Mouse (Mus musculus) right cerebral cortex, postnatal 25 days (tissue): Measurements from ENCODE around the gene Gab3.

Experiments used
- DNase-seq: peaks from one replicate; pipeline ENCODE4 v3.0.0; 2022

Gene Gab3

GRCm38 (mm10) chrX:75084774-75085508 lies at the start of gene Gab3:
Gene Gab3, minus strand, starts transcription at chrX:75085458.
- DNase-seq, result peak; percentile 45

GRCm38 (mm10) chrX:75130467-75131160 lies 45.4 kb upstream of the Gab3 start, which contains the start of gene Mpp1:
Gene Mpp1, minus strand, starts transcription at chrX:75131016.
- DNase-seq, result peak; percentile 62

GRCm38 (mm10) chrX:75129474-75129873 lies 44.2 kb upstream of the Gab3 start:
- DNase-seq, result no peak

GRCm38 (mm10) chrX:75128333-75128980 lies 43.2 kb upstream of the Gab3 start:
- no peak for DNase-seq

DNA sequence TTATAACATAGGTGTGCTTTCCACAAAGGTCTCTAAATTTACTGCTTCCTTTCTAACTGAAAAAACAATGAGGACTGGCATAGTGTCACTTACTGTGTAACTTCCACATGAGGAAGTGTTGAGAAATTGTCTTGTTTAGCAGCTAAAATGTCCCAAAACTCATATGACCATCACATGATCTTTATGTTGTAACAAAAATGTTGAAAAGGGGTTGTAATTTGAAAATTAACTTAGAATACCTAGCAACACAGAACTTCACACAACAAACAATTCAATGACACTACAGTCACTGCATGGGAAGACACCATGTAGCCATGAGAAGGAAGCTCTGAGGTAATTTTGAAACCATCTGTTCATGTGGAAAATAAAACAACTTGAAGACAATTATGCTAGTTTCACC lies 41.6 kb upstream of the Gab3 start:
- no peak for DNase-seq

- no peak for DNase-seq
Measured at GRCm38 (mm10) chrX:75125606-75126005, 40.3 kb upstream of the Gab3 start.

DNA sequence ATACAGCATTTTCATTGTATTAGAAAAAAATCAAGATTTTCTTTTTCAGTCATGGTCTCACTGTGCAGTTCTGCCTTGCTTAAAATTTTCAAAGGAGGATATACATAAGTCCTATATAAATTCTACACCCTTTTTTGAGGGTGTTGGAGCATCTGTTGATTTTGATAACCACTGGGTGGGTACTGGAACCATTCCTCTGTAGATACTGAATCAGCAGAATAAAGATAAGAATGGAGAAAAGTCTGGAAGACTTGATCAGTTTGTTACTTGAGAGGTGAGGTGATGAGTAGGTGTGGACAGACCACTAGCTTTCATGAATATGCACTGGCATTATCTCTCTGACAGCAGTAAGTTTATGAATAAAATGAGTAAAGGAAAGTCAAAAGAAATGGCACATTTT lies 30.3 kb upstream of the Gab3 start:
- DNase-seq, result no peak

GRCm38 (mm10) chrX:75102293-75102692 lies 17.0 kb upstream of the Gab3 start:
- no peak for DNase-seq

GRCm38 (mm10) chrX:75098799-75099198 lies 13.5 kb upstream of the Gab3 start:
- DNase-seq, result no peak

DNA sequence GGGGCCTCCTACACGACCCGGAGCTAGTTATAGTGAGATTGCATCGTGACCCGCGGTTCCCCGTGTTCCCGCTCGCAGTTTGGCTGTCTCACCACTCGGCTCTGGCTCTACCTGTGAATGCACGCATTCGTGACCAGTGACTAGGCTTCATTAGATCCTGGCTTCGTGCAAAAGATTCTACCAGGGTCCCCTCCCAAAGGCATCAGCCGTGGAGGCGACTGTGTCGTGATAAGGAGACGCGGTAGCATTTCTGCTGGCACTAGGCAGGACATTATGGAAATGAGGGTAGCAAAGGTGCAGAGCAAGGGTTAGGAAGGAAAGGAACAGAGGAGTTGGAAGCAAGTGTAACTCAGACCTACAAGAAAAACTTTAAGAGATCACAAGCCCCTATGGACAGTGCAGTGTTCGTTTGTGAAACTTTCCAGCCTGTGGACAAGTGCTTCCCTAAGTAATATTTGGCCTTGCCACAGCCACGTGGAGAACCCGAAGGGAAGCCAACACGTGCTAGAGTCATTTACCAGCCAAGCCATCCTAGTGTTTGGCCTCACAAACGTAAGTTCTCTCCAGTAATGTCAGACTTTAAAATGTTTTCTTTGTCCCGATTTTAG lies 11.0 kb upstream of the Gab3 start:
- DNase-seq, result no peak

DNA sequence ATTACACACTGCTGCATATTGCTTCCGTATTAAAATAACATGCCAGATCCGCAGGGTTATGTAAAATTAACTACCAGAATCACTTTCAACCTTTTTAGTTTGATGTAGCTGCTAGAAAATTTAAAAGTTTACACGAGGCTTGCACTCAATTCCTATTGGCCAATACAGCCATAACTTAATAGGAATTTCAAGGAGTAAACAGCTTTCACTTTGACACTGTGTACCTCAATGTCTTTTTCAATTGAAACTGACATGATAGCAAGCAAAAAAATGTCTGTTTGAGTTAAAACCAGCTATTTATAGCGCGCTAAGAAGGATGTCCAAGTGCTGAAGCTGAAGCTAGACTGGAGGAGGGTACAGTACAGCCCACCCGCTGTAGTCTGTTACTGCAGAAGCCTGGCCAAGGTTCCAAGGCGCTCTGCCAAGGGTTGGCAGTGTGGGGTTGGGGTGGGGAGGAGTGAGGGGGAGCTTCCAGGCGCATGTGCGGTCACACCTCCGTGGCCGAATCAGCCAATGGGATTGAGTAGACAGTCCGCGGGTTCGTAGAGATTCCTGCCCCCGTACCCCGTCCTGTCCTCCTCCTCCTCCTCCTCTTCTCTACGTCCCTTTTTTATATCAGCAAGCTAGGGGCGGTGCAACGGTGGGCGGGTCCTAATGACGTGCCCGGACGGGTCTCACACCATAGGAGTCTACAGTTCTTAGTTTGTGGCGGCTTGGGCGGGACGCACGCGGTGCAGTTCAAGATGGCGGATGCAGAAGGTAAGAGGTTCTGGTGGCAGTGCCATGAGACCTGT lies 10.3 kb upstream of the Gab3 start, which contains the start of gene Dkc1:
Gene Dkc1 (plus strand): TSS at position 486 of the 794 bp plus-strand sequence.
- peak; percentile 85 for DNase-seq

GRCm38 (mm10) chrX:75085654-75086053 lies 396 bp upstream of the Gab3 start:
- DNase-seq, result no peak

- no peak for DNase-seq
Measured at GRCm38 (mm10) chrX:75083982-75084773, 1.1 kb downstream of the Gab3 start.

GRCm38 (mm10) chrX:75082351-75082750 lies 2.9 kb downstream of the Gab3 start:
- DNase-seq, result no peak

- DNase-seq, result no peak
Measured at GRCm38 (mm10) chrX:75056120-75056775, 29.0 kb downstream of the Gab3 start.

DNA sequence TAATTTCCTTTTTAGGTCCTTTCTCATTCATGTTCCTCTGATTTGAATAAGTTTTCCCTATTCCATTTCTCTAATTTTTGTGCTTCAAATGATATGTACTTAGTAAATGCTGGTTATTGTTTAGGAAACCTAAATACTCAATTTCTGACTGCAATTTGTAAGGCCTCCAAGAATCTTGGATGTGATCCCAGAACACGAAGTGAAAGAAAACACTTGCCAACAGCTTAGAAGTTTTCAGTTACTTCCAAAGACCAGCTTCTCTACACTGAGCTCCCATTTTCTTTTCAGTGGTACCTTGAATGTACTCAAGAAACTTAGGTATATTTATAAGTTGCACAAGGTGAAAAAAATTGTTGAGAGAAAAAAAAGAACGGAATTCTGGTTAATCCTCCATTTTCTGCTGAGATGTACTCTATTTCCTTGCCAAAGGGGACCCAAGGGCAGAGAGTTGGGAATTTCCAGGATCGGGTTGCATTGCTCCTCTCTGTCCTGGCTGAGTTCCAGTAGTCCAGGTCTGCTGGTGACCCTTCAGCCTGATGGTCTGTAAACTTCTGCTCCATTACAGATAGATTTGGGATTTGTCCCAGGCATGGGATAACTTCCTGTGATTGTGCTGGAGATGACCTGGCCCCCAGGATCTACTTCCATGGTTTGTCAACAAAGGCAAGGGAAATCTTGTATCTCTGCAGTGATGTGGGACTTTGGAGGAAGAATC lies 38.2 kb downstream of the Gab3 start:
- no peak for DNase-seq

DNA sequence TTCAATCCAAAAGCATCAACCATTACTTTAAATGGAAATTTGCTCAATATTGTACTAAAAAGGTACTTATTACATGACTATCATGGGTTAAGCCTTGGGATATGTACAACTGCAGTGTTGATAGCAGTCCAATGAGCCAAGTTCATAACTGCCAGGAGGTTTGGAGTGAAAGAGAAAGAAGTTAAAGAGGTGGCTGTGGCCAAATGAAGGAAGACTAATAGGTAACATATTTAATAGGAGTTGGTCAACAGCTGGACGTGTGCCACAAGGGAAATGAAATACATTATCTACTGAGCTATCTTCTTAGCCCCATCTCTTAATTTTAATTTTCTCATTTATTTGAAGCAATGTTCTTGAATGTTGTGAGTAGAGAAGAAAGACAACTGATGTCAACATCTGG lies 39.3 kb downstream of the Gab3 start:
- no peak for DNase-seq

DNA sequence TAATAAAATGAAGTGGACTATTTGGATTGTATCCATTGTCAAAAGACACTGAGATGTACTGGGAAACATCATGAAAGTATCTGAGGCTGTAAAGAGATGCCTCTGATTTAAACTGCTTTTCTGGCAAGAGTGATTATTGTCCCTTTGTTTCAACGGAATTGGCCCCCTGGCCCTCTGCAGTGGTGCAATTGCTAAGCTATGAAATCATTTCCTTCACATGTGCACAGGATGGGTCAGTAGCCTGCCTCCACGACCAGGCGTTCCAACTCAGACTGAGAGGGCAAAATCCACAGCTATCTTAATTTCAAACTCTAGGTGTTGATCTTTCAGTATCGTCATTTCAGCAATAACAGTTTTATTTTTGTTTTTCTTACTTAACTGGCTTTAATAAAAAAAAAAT lies 40.7 kb downstream of the Gab3 start:
- DNase-seq, result no peak

DNA sequence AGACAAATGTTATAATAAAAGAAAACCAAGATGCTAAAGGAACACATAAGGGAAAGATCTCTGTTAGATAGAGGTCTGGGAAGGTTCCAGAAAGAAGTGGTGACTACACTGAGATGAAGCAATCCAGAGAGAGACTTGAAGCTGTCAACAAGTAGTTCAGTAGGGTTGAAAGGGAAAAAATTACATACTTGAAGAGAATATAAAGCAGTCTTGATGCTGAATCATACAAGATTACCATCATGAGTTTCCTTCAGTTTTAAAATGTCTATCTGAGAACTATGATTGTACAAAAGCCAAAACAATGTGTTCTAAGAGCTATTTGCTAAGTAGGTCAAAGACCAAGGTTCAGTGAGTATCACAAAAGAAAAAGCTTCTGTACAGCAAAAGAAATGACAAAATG lies 48.6 kb downstream of the Gab3 start:
- DNase-seq, result no peak

- no peak for DNase-seq
Measured at GRCm38 (mm10) chrX:75035162-75035561, 50.1 kb downstream of the Gab3 start.
